Mouse (Mus musculus) megakaryocyte, embryonic 14.5 days (primary cell): ENCODE measurements around the gene Pdhb.

ENCODE experiments used
- FLI1 ChIP-seq: IDR thresholded peaks from 2 replicates; pipeline ENCODE4 v1.6.1; 2012; ENCODE audit warnings: low read length, inconsistent platforms, mixed read lengths
- GATA1 ChIP-seq: IDR thresholded peaks from 3 replicates; pipeline ENCODE4 v1.6.1; 2012; ENCODE audit warnings: mixed read lengths, low read length, inconsistent platforms, borderline replicate concordance

GRCm38 (mm10) chr14:8172507-8173410 lies at the start of gene Pdhb:
- TF ChIP-seq GATA1 (no peak), FLI1 (no peak)
